Mouse (Mus musculus) neural tube, embryonic 15.5 days (tissue): ENCODE results near the gene Itgae. TPM values are rescaled to one million over a fixed set of nuclear protein-coding genes. Genes with fewer than 3 reads are reported as not detected.

Experiments
- ATAC-seq: fragments of 200-750 bp; cut with Nextera tagmentation; 2 replicates; pipeline ENCODE4 v1.8.0; 2017; ENCODE audit warnings: mild to moderate bottlenecking, moderate TSS enrichment, moderate library complexity; ENCODE audit not compliant: low FRiP score
- H3K27ac ChIP-seq: fragments of 300-500 bp; sonication (generic); replicated peaks from 2 replicates; pipeline ENCODE4 v1.5.1; 2015; ENCODE audit warnings: mild to moderate bottlenecking, inconsistent platforms
- H3K27me3 ChIP-seq: fragments of 300-500 bp; sonication (generic); replicated peaks from 2 replicates; pipeline ENCODE4 v1.6.1; 2015; ENCODE audit warnings: inconsistent platforms
- H3K36me3 ChIP-seq: fragments of 300-500 bp; sonication (generic); 2 replicates; pipeline ENCODE4 v1.6.1; 2015; ENCODE audit warnings: inconsistent platforms
- H3K4me1 ChIP-seq: fragments of 300-500 bp; sonication (generic); 2 replicates; pipeline ENCODE4 v1.6.1; 2015; ENCODE audit warnings: inconsistent platforms
- H3K4me2 ChIP-seq: fragments of 300-500 bp; sonication (generic); 2 replicates; pipeline ENCODE4 v1.6.1; 2015; ENCODE audit warnings: inconsistent platforms, mild to moderate bottlenecking, moderate library complexity
- H3K4me3 ChIP-seq: fragments of 300-500 bp; sonication (generic); replicated peaks from 2 replicates; pipeline ENCODE4 v1.5.1; 2015; ENCODE audit warnings: mild to moderate bottlenecking, inconsistent platforms
- H3K9ac ChIP-seq: fragments of 300-500 bp; sonication (generic); replicated peaks from 2 replicates; pipeline ENCODE4 v1.6.1; 2015; ENCODE audit warnings: mild to moderate bottlenecking, inconsistent platforms
- H3K9me3 ChIP-seq: fragments of 300-500 bp; sonication (generic); replicated peaks from 2 replicates; pipeline ENCODE4 v1.6.1; 2016; ENCODE audit warnings: inconsistent platforms
- WGBS: fragments of 180-500 bp; shearing (Covaris S2); methylation state at CpG from one replicate; pipeline ENCODE4 v1.1.7; 2015; ENCODE audit warnings: mixed read lengths; 5-methylcytosine and 5-hydroxymethylcytosine counted together
- polyA plus RNA-seq: library from polyadenylated mRNA; unstranded; fragments of >200 nt; fragmentation: Nextera tagmentation; extraction: Ambion mirVana; gene quantifications from 2 replicates; pipeline ENCODE4 v1.2.1, GENCODE M21; 2015

The Itgae gene
- polyA plus RNA-seq, 1 experiment from 2014 or later: 0.19 TPM

DNA sequence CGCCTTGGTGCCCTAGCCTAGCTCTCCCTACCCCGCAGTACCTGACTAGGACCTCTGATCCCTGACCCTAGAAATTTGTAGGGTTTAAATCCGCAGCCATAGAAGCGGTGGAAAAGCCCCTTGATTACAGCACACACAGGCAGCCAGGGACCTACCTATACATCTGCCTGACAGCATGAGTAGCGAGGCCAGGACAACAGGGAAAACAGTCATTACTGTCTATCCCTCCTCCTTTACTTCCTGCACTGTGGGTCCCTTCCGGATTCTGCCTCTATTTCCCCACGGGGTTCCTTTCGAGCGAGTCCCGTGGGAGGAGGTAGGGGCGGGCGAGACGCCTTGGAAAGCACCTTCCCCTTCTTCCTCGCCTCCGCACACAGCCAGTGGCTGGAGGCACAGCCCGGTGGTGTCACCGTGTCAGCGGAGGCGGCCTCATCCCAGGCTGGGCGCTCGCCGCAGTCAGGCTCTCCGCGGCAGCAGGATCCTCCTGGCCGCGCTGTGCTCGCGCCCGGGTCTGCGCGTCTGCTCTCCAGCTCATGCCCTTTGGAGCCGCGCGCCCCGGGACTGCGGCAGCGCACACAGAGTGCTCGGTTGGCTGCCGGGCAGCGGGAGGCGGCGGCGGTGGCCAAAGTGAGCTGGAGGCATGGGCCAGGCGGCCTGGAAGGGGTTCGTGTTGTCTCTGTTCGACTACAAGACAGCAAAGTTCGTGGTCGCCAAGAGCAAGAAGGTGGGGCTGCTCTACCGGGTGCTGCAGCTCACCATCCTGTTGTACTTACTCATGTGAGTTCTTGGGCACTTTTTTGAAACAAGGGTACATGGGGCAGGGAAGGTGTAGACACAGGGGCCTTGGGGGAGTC, 69.8 kb downstream of the Itgae start, which contains the start of gene P2rx5:
Gene P2rx5, plus strand, starts transcription at position 465 of the 854 bp plus-strand sequence.
- H3K4me2 ChIP-seq: peak within 1 kb of the TSS; percentile 83
- 3% methylated on average over 49 of the region's 49 CpGs for WGBS

DNA sequence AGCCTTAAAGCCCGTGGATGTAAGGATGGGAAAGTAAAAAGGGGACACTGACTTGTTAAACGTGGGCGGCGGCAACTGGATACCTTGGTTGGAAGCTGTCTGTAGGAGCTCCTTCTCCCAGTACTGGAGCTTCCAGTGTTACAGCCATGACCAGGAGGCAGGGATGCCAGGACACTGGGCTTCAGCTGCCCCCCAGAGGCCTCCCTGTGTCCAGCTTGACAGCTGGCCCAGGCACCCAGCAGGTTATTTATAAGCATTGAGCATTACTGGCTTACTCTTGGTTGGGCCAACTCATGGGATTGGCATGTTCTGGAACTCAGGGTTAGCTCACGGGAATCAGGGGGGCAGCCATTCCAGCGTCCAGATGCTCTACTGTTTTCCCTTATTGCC, 70.4 kb downstream of the Itgae start:
- no peaks in the 10 kb centered on the region for H3K9me3 ChIP-seq
- no peak; the same call in 1 of the 2 replicates for ATAC-seq

More for the DNA sequence above, 69.8 kb downstream of the Itgae start, which contains the start of gene P2rx5:
- peak within 1 kb of the TSS; percentile 37 for H3K9ac ChIP-seq
- no peaks in the 10 kb centered on the region for H3K9me3 ChIP-seq
- H3K4me3 ChIP-seq: peak within 1 kb of the TSS; percentile 45
- peaks cover 19% of the 10 kb centered on the region for H3K27me3 ChIP-seq
- no peak within 1 kb of the TSS for H3K27ac ChIP-seq
- ATAC-seq: peak; percentile 76
- peaks cover 14% of the 10 kb centered on the region for H3K4me1 ChIP-seq
- H3K36me3 ChIP-seq: no peaks in the 10 kb centered on the region

DNA sequence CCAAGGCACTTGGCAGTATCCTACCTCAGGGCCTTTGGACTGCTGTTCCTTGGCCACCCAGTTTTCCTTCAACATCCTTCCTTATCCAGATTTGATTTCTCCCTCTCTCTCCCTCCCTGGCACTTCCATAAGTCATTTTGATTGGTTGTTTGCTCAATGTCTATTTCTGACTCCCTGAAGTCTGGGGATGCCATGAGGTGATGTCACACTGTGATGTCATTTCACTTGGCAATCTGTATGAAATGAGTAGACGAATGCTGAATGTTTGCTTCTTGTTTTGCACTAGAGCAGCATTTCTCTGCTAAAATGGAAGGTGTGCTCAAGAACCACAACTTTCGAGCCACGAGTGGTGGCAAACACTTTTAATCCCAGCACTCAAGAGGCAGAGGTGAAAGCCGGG, 71.2 kb downstream of the Itgae start:
- H3K4me2 ChIP-seq: no peak overlapping the region
- WGBS: 88% methylated on average over 4 of the region's 4 CpGs
- H3K27ac ChIP-seq: no peak overlapping the region
- H3K27me3 ChIP-seq: peaks cover 19% of the 10 kb centered on the region
- H3K4me3 ChIP-seq: no peak overlapping the region
- no peak for ATAC-seq
- H3K36me3 ChIP-seq: no peaks in the 10 kb centered on the region
- peaks cover 14% of the 10 kb centered on the region for H3K4me1 ChIP-seq
- H3K9ac ChIP-seq: no peak overlapping the region
- H3K9me3 ChIP-seq: no peaks in the 10 kb centered on the region

More for the DNA sequence above, 70.4 kb downstream of the Itgae start:
- Histone ChIP-seq H3K9ac (peak overlapping the region; percentile 37), H3K4me3 (peak overlapping the region; percentile 45), H3K36me3 (no peaks in the 10 kb centered on the region), H3K27me3 (peaks cover 19% of the 10 kb centered on the region), H3K4me1 (peaks cover 14% of the 10 kb centered on the region), H3K27ac (no peak overlapping the region), H3K4me2 (peak overlapping the region; percentile 83)
- WGBS: 21% methylated on average over 6 of the region's 6 CpGs

DNA sequence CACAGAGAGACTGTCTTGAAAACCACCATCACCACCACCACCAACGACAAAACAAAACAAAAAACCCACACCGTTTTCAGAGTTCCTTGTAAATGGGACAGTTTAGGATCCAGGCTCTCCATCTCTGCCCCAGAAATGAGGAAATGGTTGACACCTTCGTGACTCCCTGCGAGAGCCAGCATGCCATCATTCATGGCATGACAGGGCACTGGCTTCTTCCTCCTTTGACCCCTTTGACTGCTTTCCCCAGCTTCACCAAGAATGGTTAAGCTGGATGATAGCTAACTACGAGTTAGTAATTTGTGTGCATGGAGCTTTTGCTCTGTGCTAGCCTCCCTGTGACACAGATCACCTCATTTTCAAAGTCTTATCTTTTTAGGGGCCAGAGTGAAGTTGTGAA, 71.9 kb downstream of the Itgae start:
- Histone ChIP-seq H3K27ac (no peak overlapping the region), H3K36me3 (no peaks in the 10 kb centered on the region), H3K4me2 (no peak overlapping the region), H3K4me1 (peaks cover 14% of the 10 kb centered on the region), H3K4me3 (no peak overlapping the region), H3K9ac (no peak overlapping the region), H3K27me3 (peaks cover 19% of the 10 kb centered on the region), H3K9me3 (no peaks in the 10 kb centered on the region)
- 71% methylated on average over 5 of the region's 5 CpGs for WGBS
- no peak for ATAC-seq

DNA sequence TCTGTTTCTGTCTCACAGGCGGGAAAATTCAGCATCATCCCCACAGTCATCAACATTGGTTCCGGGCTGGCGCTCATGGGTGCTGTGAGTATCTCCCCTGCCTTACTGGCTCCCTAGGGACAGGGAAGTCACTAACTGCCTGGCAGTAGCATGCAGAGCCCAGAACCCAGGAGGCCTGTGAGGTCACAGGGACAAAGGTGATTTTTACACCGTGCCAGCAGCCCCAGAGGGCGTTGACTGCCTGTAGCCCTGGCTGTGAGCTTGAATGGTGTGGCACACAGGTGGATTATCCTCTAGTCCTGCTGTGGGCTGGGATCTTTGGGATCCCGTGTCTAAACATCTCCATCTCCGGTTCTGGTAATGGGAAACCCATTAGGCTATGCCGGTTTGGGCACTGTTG, 77.7 kb downstream of the Itgae start:
- no peaks in the 10 kb centered on the region for H3K4me1 ChIP-seq
- 86% methylated on average over 8 of the region's 8 CpGs for WGBS
- H3K9ac ChIP-seq: no peak overlapping the region
- ATAC-seq: no peak
- H3K27me3 ChIP-seq: no peaks in the 10 kb centered on the region
- H3K36me3 ChIP-seq: peaks cover 1% of the 10 kb centered on the region; the same call in 1 of the 2 replicates
- H3K27ac ChIP-seq: no peak overlapping the region
- H3K4me3 ChIP-seq: no peak overlapping the region
- H3K4me2 ChIP-seq: no peak overlapping the region
- H3K9me3 ChIP-seq: no peaks in the 10 kb centered on the region

DNA sequence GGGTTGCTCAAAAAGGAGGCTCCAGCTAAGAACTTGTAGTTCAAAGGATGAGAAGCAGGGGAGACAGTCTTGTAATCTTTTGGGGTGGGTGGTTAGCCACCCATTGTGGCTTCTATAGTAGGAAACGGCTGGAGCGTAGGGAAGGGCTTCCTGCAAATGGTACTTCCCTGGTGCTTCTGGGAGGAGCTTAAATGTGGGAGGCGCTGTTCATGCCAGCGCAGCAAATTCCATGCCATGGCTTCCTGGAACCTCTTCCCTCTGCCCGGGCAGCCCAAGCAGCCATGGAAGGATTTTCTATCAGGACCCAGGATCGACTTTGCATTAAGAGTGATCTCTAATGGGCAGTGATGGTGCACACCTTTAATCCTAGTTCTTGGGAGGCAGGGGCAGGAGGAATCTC, 78.2 kb downstream of the Itgae start:
- H3K4me3 ChIP-seq: no peak overlapping the region
- no peak overlapping the region for H3K9ac ChIP-seq
- H3K36me3 ChIP-seq: peaks cover 6% of the 10 kb centered on the region
- H3K27me3 ChIP-seq: no peaks in the 10 kb centered on the region
- 90% methylated on average over 6 of the region's 6 CpGs for WGBS
- H3K4me2 ChIP-seq: no peak overlapping the region
- no peaks in the 10 kb centered on the region for H3K4me1 ChIP-seq
- H3K27ac ChIP-seq: no peak overlapping the region
- no peaks in the 10 kb centered on the region for H3K9me3 ChIP-seq
- no peak for ATAC-seq

DNA sequence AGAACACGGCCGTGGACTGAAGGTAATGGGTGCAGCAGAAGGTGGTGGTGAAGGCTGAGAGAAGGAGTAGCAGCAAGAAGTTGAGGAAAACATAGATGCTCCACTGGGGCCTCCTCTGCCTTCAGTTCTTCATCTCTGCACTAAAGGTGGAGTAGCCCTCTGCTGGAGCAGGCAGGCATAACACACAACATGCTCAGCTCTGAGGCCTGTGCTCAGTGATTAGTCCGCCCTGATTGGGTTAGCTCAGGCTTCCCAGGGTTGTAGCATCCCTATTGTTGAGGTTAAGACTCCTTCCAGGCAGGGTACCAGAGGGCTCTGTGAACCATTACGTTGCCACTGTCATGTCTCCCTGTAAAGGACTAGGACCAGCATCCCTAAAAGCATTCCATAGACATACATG, 78.8 kb downstream of the Itgae start:
- H3K4me3 ChIP-seq: no peak overlapping the region
- no peak for ATAC-seq
- no peak overlapping the region for H3K4me2 ChIP-seq
- WGBS: 51% methylated on average over 4 of the region's 4 CpGs
- H3K9me3 ChIP-seq: no peaks in the 10 kb centered on the region
- H3K4me1 ChIP-seq: 0 out of 2 replicates have a peak, but pooled peaks cover 1% of the 10 kb centered on the region
- no peak overlapping the region for H3K27ac ChIP-seq
- H3K27me3 ChIP-seq: no peaks in the 10 kb centered on the region
- no peak overlapping the region for H3K9ac ChIP-seq
- H3K36me3 ChIP-seq: peaks cover 11% of the 10 kb centered on the region

DNA sequence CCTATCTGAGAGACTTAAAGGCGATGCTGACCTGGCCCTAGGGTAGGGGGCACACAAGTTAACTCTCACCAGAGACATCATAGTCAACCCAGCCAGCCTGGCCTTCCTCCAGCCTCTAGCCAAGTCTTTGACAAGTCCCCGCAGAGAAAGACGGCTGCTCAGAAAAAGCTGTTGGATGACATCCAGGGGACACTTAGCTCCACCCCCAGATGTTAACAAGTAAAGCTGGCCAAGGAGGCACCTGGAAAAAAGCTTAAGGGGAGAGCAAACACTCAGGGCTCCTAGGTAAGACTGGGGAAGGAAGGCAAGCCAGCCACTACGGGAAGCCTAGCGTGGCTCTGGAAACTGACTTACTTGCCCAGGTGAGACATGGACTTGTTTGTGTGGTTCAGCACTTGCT, 81.8 kb downstream of the Itgae start:
- ATAC-seq: no peak
- Histone ChIP-seq H3K9me3 (no peaks in the 10 kb centered on the region), H3K36me3 (peaks cover 15% of the 10 kb centered on the region), H3K27me3 (no peaks in the 10 kb centered on the region), H3K4me2 (no peak overlapping the region), H3K4me1 (peaks cover 21% of the 10 kb centered on the region), H3K27ac (no peak overlapping the region), H3K9ac (no peak overlapping the region), H3K4me3 (no peak overlapping the region)
- 72% methylated on average over 5 of the region's 5 CpGs for WGBS

DNA sequence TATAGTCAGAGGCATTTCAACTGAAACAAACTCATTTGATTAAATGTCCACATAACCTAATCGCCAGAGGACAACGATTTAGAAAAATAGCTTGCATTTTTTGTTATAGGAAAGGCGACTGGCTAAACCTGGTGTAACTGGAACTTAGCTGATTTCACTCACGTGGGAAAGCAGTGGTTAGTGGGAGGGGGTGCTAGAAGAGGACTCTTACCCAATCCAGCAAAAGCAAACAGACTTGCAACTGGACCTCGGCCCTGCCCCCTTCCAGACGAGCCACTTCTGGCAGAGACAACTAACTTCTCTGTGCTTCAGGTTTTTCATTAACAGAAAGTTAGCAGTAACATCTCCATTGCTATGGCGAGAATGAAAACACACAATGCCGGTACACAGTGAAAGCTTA, 85.2 kb downstream of the Itgae start:
- Histone ChIP-seq H3K9ac (peak overlapping the region; percentile 88), H3K36me3 (peaks cover 15% of the 10 kb centered on the region), H3K27me3 (no peaks in the 10 kb centered on the region), H3K4me1 (peaks cover 43% of the 10 kb centered on the region), H3K9me3 (no peaks in the 10 kb centered on the region), H3K4me2 (peak overlapping the region; percentile 67), H3K4me3 (peak overlapping the region; percentile 90), H3K27ac (no peak overlapping the region)
- ATAC-seq: no peak
- 46% methylated on average over 8 of the region's 8 CpGs for WGBS

DNA sequence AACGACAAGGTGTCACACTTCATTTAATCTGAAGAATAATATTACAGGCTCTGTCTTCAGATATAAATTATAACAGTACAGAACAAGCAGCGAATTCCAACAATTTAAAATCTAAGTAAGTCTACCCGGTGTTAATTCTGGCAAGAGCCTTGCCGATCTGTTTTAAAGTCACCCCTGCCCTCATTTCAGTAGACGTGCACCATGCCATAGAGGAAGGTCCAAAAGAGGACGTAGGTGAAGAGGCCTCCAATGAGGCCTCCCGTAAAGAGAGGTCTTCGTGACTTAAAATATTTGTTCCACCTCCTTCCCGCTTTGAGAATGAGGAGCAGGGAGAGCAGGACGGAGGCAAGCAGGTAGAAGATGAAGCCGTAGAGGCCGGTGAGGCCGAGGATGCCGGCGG, 85.8 kb downstream of the Itgae start:
- peaks cover 43% of the 10 kb centered on the region for H3K4me1 ChIP-seq
- H3K4me3 ChIP-seq: peak overlapping the region; percentile 90
- no peaks in the 10 kb centered on the region for H3K27me3 ChIP-seq
- no peaks in the 10 kb centered on the region for H3K9me3 ChIP-seq
- peaks cover 17% of the 10 kb centered on the region for H3K36me3 ChIP-seq
- under 1% methylated on average over 15 of the region's 15 CpGs for WGBS
- ATAC-seq: no peak
- H3K4me2 ChIP-seq: peak overlapping the region; percentile 67
- H3K9ac ChIP-seq: peak overlapping the region; percentile 88
- H3K27ac ChIP-seq: peak overlapping the region; percentile 91

DNA sequence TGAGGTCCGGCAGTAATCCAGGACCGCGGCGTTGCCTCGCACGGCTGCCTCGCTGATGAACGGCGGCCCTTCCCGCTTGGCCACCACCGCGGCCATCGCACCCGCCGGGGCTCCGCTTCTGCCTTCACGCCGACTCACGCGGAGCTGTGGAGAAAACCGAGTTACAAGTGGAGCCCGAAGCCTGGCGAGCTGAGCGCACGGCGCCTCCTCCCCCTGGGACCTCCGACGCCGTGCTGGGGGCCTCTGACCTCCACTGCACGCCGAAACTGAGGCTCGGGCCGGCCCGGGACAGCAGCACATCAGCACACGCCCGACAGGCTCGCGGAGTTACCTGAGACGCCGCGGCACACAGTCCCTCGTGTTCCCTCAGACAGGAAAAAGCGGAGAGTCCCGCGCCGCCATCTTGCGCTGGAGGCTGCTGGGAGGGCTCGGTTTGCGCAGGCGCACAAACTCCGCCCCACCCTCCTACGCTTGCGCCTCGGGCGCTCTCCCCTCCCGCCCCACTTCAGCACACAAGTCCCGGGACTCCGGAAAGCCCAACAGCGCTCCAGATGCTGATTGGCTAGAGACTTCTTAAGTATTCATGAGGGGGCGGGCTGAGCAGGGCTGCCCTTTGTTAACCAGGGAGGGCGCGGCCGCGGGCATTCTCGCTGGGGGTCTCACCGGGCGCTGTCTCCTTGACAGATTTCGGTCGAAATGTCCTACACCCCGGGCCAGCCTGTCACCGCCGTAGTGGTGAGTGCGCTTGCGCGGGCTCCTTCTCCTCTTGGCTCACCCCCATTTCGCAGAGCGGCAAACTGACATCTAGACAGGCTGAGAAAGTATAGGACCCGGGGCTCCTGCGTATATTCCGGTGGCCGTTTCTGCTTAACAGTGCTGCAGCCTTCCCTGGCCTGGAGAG, 86.5 kb downstream of the Itgae start, which contains the start of the genes Emc6 and Tax1bp3:
Gene Emc6, minus strand, starts transcription at position 430 of the 901 bp plus-strand sequence.
Gene Tax1bp3, plus strand, starts transcription at position 476 of the 901 bp plus-strand sequence.
- 0% methylated on average over 81 of the region's 81 CpGs for WGBS
- no peaks in the 10 kb centered on the region for H3K27me3 ChIP-seq
- peaks cover 17% of the 10 kb centered on the region for H3K36me3 ChIP-seq
- H3K4me2 ChIP-seq: peak within 1 kb of the TSS; percentile 67
- peak within 1 kb of the TSS; percentile 88 for H3K9ac ChIP-seq
- peak within 1 kb of the TSS; percentile 91 for H3K27ac ChIP-seq
- H3K4me3 ChIP-seq: peak within 1 kb of the TSS; percentile 90
- peaks cover 43% of the 10 kb centered on the region for H3K4me1 ChIP-seq
- ATAC-seq: peak; percentile 98
- H3K9me3 ChIP-seq: no peaks in the 10 kb centered on the region
